Mouse (Mus musculus) erythroblast, embryonic 14.5 days (primary cell): Measurements from ENCODE around the gene Mybpc1.

Experiments
- GATA1 ChIP-seq: IDR thresholded peaks from 2 replicates; pipeline ENCODE4 v1.6.1; 2012; ENCODE audit warnings: low read length, inconsistent platforms, mixed read lengths
- TAL1 ChIP-seq: IDR thresholded peaks from 3 replicates; pipeline ENCODE4 v1.6.1; 2012; ENCODE audit warnings: low read length, inconsistent platforms, mixed read lengths

DNA sequence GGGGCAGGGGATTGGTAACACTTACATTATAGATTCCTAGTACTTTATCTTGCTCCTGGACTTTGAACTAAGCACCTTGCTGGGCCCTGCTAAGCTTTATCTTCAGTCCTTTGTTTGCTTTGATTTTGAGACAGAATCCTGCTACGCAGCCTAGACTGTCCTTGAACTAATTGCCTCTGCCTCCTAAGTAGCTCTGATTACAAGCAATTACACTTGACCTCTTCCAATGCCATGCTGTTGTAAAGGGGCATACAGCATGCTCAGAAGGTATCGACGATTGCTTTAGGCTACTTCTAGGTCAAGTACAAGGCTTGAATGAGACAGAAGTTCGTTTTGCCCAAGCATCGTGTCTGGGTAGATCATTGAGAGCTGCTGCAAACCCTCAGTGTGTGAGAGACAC, 99.7 kb downstream of the Mybpc1 start:
- no peak for TF ChIP-seq TAL1
- no peak for TF ChIP-seq GATA1
